Mouse (Mus musculus) granulocyte monocyte progenitor cell, adult 5-6 weeks (primary cell): ENCODE data around the gene 1600002K03Rik. TPM values are rescaled to one million over a fixed set of nuclear protein-coding genes. Genes with fewer than 3 reads are reported as not detected.

Experiments
- ATAC-seq: replicated peaks from 2 replicates; pipeline ENCODE4 v1.8.0; 2016; ENCODE audit warnings: mild to moderate bottlenecking, moderate TSS enrichment, inconsistent platforms; ENCODE audit not compliant: poor library complexity, severe bottlenecking
- total RNA-seq, 2 experiments: library from RNA; stranded (forward) in 1 of 2; stranded (reverse) in 1 of 2; fragments of 200-712, 200-1000 nt in 1 of 2; fragments of >200 nt in 1 of 2; fragmentation: Nextera tagmentation in 1 of 2; gene quantifications; 2 replicates each; pipeline ENCODE4 v1.2.3; 2014 to 2017

1600002K03Rik gene
- total RNA-seq (2014; fragmentation: Nextera tagmentation): 17.2 and 43.4 TPM in 2 replicates
- 11.2 and 11.5 TPM in 2 replicates for total RNA-seq (2017)

DNA sequence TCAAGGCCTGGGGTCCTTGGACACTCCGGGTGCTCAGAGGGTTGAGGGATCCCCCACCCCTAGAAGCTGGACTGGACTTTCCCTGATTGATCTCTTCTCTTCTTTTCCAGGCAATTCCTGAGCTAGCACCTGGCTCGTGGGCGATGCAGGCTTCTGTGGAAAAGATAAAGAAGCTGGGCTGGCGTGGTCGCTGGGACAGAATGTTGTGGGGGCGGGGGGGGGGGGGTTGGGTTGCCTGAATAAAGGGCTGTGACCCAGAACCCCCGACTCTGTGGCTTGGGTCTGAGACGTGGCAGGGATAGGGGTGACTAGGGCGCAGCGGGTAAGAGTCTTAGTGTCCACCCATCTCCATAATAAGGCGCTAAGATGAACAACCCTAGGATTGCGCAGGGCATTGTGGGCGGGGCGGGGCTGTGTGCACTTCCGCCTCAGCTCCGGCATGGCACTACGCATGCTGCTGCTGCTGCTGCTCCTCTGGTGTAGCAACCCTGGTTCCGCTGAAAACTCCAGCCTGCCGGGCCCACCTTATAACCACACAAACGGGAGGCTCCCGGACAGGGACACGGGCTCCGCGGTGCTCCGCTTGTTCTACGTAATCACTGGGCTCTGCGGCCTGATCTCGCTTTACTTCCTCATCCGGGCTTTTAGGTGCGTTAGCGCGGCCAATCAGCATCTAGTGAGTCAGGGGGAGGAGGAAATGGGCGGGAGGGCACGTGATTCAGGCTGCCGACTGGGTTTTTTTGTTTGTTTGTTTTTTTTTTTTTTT is at the start of gene 1600002K03Rik:
TSS of gene 1600002K03Rik (plus strand) at position 418 of the 766 bp plus-strand sequence.
- peak; percentile 69 for ATAC-seq

DNA sequence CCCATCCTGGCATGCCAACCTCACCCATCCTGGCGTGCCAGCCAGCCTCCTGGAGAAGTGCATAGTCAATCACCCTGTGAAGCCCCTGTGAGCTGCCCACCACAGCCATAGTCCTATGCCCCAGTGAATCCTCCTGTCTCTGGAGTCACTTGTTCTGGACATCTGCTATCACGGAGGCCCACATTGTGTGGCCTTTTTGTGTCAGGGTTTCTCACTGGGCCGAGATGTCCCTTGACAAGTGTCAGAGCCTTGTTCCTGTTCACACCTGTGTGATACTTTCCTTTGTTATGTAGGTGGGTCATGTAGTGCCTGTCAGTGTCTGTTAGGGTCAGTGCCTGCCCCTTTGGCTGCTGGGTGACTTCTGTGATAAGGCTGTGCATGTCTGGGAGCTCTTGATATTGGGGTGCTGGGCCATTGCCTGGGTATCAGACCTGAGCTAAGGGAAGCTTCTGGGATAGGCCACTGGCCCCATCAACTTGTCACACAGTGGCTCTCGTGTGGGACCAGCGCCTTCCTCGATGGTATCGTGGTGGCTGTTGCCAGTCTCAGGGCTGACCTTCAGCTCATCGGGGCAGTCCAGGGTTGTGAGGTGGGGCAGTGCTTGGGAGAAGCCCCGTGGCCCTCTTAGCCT is 48.7 kb upstream of the 1600002K03Rik start:
- no peak for ATAC-seq

DNA sequence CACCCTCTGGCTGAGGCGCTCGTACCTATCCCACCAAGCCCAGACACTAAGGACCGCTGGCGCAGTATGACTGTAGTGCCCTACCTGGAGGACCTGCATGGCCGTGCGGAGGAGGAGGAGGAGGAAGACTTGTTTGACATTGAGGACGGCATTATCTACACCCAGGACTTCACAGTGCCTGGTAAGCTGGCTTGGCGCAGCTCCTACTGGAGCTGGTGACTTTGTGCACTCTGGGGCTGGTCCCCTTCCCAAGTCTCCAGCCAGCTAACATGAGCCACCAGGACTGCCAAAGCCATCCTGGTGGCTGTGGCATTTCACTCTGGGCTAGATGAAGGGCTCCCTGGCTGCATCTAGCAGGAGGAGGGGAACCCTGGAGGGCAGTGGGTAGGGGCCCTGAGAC is 44.8 kb upstream of the 1600002K03Rik start:
- ATAC-seq: no peak

DNA sequence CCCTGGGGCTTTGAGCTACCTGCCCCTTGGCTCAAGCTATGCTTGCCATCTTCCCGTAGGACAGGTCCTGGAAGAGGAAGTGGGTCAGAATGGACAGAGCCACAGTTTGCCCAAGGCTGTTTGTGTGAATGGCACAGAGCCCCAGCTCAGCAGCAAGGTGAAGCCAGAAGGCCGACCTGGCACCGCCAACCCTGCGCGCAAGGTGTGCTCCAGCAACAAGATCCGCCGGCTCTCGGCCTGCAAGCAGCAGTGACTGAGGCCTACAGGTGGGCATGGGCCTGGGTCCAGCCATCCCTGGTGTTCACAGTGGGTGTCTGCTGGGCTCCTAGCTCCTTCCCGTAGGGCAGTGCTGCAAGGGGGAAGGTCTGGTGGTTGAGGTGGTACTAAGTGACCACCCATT is 42.9 kb upstream of the 1600002K03Rik start:
- ATAC-seq: no peak

DNA sequence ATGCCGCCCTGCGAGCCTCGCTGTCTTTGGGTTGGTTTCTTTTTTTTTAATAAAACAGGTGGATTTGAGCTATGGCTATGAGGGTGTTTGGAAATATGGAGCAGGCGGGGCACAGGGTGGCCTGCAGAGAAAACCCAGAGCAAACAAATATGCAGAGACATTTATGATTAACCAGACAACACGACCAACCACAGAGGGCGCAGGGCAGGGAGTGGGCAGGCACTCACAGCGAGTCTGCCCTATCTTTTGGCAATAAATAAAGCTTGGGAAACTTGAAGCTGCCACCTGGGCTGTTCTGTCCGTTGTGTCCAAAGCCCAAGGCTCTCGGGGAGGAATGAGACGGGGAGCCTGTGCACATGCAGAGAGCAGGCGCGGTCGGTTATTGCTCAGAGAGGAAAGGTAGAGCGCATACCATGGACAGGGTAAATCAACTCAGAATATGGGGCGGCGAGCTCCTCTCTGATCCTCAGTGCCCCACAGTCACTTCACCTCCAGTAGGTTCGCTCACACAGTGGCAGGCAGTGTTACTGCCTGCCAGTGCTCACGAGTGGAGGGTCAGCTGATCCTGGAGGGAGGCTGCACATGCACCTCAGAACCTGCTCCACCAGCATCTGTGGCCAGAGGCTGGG is 42.2 kb upstream of the 1600002K03Rik start:
- no peak for ATAC-seq

DNA sequence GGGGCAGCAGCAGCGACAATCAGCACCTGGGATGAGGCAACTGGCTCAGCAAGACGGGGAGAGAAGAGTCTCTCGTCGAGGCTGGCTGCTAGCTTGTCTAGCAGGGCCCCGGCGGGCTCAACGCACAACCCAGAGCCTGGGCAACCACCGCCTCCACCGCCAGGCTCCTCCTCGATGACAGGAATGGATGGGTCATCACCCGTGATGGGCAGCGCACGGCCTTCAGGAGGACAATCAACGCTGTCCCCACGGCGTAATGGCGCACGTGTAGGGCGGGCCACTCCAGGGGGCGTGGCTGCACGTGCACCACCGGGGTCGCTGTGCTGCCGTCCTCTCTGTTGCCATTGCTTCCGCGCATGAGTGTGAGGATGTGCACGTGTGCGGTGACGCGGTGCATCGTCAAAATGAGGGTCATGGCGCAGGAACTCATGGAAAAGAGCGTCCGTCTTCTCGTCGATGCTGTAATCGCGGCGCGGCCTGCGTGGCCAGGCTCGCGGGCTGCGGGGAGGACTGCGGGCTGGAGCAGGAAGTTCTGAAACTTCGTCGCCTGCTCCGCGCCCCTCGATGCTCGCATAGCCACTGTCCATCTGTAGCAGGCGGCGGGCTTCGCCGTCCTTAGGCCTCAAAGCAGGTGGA is 41.3 kb upstream of the 1600002K03Rik start:
- peak; percentile 45 for ATAC-seq

DNA sequence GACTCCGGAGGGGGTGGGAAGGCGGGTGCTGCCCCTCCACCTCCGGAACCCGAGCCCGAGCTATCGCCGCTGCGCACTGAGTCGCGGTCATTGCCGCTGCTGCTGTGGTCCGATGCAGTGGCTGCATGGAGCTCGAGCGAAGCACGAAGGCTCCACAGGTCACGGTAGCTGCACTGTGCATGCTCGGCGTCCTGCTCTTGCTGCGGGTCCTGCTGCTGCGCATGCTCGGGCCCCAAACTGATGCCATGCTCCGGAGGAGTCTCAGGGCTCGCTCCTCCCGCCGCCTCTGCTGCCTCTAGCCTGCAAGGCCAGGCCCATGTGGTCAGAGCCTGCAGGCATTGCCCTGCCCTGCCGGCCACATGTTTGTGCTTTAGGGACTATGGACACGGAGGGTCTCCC is 40.8 kb upstream of the 1600002K03Rik start:
- no peak for ATAC-seq

DNA sequence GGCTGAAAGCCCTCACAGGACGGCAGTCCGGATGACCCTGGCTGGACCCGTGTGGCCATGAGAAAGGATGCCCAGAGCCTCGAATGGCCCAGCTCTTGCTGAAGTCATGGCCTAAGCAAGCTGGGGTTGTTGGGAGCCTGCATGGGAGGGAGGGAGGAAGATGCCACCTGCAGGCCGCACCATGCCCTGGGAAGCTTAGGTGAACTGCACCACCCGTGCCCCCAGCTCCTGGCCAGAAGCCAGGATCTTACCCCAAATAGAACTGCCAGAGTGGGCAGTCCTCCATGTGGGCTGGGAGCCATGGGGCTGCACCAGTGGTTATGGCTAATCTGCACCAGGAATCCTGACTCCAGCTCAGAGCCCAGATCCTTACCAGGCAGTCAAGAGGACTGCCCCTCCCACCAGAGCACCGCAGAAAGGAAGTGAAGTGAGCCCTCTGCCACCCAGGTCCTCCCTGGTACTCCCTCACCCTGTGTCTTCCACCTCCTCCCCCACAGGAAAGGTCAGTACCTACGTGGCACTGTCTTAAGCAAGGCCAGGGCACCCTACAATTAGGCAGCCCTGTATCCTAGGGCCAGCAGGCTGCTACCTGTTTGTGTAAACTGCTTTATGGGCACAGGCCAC is 39.4 kb upstream of the 1600002K03Rik start:
- ATAC-seq: peak; percentile 20; the same call in 1 of the 2 replicates

DNA sequence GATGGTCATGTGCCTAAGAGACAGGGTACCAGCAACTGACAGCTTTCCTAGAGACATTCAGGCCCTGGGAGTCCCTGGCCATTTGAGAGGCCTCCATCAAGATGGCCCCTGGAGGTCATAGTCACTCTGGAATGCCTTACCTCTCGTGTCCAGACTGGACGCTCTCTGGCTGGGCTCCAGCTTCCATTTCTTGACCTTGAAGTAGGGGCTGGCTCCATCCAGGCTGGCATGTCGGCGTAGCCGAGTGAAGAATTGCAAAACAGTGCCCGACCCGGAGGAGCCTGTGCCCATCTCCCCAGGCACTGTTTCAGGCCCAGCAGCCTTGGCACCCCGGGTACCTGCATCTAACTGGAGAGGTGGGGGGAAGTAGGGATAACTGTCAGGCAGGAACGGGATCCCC is 38.3 kb upstream of the 1600002K03Rik start:
- ATAC-seq: no peak

DNA sequence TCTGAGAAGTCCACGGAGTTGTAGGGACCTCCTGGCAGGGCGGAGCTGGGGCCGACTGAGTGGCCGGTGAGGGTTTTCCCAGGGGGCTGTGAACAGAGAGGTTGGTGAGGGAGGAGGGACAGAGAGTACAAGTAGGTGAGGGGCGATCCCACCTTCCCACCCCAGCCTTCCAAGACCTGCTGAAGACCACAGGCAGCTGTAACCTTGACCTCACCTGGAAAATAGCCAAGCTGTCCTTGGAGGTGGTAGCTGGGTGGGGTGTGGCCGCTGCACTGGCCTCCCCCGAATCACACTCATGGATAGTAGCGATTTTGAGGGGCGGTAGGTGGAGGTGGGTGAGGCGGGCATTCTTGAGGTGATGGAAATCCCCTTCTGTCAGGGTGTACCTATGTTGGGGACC is 37.6 kb upstream of the 1600002K03Rik start:
- ATAC-seq: no peak

DNA sequence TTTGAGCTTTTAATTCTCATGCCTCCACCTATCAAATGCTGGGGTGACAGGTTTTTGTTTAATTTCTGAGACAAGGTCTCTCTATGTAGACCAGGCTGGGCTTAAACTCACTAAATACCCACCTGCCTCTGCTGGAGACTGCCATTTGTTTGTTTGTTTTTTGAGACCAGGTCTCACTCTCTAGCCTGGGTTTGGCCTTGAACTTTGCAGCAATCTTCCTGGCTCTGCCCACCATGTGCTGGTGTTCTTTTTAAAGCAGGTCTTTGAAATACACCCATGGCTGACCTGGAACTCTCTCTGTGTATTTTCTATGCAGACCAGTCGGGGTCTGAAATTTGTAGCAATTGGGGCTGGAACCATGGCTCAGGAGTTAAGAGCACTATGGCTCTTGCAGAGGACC is 37.1 kb upstream of the 1600002K03Rik start:
- ATAC-seq: no peak

DNA sequence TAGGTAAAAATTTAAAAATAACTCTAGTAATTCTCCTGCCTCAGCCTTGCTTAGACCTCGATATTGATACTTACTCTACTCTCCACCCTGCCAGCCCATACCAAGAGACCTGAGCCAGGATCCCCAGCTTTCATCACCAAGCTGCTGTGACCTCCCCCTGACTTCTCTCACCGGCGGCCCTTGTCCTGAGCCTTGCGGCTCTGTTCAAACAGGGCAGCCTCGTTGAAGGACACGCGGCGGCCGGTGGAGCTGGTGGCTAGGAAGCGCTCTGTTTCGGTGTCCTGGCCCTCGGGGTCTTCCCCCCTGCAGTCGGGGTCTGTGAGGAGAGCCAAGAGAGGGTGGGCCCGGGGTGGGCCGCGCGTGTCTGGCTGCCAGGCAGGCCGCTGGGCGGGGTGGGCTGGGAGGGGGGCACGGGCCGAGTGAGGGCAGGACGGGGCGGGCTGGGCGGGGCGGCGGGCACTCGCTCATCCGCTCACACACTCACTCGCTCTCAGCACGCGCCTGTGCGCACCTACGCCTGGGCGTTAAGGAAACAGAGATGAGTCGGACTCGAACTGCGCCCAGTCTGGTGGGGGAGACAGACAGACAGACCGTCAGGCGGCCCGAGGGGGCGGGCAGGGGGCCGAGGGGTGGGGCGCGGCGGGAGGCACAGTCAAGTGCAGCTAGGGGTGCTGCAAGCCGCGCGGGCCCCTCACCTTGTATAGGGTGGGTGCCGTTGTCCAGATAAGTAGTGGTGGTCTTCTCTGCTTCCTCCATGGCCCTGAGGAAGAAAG is 36.4 kb upstream of the 1600002K03Rik start:
- ATAC-seq: no peak

DNA sequence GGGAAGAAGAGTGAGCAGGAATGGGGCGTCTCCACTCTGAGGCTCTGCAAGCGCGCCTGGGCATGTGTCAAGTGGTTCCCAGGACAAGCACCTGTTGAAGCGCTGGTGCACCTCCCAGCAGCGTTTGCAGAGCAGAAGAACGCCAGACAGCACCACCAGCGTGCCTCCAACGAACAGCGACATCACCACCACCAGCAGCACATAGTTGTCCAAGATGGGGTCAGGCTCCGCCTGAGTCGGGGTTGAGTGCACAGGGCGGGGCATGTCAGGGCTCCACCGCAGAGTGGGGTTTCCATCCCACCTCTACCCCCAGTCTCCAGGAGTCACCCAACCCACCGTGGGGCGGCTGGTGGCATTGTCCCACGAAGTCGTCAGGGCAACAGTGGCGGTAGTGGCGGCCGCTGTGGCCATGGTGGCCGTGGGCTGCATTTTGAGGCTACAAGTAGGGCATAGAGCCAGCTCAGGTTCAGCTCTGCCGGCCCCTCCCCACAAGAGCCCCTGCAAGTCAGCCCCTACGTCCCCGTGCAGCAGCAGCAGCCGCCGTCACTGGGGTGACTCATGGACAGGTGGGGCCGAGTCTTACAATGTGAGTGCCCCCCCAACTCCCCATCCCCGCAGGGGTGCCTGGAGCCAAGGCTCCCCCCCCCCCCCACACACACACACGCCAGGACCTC is 35.7 kb upstream of the 1600002K03Rik start:
- no peak for ATAC-seq

DNA sequence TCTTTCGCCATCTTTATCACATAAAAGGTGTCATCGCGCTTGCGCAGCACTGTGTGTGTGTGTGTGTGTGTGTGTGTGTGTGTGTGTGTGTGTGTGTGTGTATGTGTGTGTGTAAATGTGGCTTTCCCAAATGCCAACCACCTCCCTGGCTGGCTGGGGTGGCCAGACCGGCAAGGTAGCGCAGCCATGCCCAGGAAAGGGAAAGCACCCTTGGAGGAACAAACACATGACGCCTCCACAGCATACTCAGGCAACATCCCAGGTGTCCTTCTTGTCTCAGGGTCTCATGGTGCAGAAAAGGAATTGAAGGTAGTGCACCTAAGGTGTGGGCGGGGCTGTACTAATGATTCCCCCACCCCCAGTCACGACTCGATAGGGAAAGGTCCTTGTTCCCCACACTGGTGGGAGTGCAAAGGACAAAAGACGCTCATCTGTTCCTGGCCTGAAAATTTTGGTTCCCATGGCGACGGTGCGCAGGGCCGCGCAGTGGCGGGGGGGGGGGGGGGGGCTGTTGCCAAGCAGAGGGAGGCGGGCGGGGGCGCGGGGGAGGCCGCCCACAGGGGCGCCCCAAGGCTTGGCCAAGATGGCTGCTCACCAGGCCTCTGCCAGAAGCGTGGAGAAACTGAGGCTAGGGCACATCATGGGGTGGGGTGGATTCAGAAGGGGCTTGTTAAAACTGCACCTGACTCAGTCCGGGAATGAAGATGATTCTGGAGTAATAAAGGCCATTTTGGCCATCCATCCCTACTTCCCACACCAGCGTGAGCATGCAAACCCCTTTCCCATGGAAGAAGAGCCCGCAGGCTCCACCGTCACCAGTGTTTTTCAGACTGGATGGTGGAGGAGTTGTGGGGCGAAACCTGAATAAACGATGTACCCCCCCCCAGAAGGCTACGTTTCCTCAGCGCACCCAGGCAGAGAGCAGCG is 34.9 kb upstream of the 1600002K03Rik start:
- ATAC-seq: no peak

DNA sequence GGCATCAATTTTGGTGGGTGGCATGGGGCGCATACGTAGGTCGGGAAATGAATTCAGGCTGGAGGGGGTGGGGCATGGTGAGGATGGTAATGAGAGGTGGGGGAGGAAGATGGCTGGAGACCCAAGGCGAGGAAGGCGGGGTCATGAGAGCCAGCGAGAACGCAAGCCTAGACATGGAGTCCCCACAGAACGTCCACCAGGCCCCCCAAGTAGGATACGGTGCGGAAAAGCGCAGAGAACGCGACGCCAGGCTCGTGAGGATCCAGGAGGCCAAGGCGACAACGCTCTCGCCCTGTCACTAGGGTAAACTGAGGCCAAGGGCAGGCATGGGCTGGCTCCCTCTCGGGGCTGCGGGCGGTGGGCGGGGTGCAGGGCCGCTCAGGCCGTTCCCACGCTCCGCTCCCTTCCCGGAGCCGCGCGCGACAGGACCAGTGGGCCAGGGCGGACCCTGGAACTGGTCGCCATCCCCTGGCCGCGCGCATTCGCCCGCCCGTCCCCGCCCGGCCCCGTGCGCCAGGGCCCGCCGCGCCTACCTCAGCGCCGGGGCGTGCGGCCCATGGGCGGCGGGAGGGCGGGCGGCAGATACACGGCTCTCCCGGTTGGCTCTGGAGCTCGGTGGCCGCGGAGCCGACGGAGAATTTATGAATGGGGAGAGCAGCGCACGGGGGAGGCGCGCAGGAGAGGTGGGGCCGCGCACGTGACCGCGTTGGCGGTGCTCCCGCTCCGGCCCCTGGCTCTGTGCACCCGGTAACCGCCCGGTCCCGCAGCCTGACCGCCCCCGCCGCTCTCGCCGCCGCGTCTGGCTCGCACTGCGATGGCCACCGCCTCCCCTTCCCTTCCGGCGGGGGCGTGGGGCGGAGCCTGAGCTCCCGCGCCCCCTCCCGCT is 33.9 kb upstream of the 1600002K03Rik start, which contains the start of gene Atp5d:
TSS of gene Atp5d (plus strand) at position 80 of the 886 bp plus-strand sequence.
- 0 out of 2 replicates have a peak, but pooled peaks have one; percentile 3 for ATAC-seq

DNA sequence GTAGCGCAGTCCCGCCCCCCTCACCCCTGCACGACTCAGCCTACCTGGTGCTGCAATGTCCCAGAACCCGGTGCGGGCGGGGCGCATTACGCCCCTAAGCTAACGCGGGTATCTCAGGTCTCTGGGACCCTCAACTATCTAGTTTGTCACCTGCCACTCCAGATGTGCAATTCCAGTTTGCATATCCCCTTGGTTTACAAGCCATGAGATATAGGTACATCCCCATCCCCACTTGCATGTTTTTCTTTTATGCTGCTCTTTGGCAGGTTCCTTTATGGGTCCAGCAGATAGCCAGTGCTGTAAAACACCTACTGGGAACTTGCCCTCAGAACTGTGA is 33.3 kb upstream of the 1600002K03Rik start:
- no peak; the same call in 1 of the 2 replicates for ATAC-seq
